Mouse (Mus musculus) spleen, adult 12 weeks (tissue): ENCODE measurements around the gene Zfp362.
A peak's percentile ranks its signal among the peaks of the same experiment; 100 is the strongest.

ENCODE experiments used
- DNase-seq: peaks from one replicate; pipeline ENCODE4 v3.0.0; 2022; ENCODE audit warnings: low spot score

Zfp362 gene

GRCm38 (mm10) chr4:128729033-128729708, 76.7 kb downstream of the Zfp362 start:
- DNase-seq, result no peak

- DNase-seq, result no peak
These were observed 77.4 kb downstream of the Zfp362 start for GRCm38 (mm10) chr4:128728431-128728851.

GRCm38 (mm10) chr4:128727721-128728430, 78.0 kb downstream of the Zfp362 start:
- peak; percentile 61 for DNase-seq

DNA sequence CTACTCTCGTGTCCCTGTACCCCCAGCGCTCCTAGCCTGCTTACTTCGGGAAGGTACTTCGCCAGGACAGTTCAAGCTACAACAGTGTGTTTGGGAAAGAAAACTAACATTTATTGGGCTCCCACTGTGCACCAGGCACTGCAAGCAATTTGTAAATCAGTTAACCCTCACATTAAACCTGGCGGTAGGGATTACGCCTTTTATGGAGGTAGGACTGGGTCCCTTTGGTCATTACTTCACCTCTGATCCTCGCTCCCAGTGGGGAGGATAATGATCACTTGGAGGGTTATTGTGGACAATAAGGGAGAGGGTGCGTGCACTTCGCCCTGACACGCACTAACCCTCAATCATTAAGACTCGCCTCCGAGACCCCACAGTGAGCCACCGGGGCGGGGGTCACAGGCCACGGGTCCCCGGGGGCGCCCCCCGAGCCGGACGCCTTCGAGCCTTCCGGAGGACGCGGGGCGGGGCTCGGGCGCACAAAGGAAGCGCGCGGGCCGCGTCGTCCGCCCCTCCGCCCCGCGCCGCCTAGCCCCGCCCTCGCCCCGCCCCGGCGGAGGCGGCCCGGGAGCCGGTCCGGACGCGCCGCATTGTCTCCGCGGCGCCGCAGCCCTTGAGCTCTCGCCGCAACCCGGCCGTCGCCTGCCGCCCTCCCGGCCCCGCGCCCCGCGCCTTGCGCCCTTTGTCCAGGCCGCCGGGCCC, 78.7 kb downstream of the Zfp362 start:
- DNase-seq, result peak; percentile 77

DNA sequence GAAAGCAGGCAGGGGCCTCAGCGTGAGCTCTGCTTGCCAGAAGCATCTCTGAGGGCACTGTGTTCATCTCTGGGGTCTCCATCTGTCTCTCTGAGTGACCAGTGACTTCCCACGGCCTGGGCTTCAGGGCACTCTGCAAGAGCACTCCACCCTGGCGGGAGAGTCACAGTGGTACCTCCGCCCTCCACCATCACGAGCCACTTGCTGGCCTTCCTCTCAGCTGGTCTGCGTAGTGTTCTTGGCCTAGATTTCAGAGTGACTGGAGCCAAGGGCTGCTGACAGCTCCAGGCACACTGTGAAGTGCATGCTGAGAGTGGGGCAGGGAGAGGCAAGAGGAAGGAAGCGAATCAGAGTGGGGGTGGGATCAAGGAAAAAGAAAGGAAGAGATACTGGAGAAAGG, 81.8 kb downstream of the Zfp362 start:
- DNase-seq, result no peak

GRCm38 (mm10) chr4:128723431-128723830, 82.4 kb downstream of the Zfp362 start:
- DNase-seq, result no peak
